Mouse (Mus musculus) cortical plate, adult 2 months (tissue): ENCODE measurements around the gene Ripor2. TPM values are rescaled to one million over a fixed set of nuclear protein-coding genes. Genes with fewer than 3 reads are reported as not detected.

ENCODE experiments used
- H3K27ac ChIP-seq: fragments of 200-500 bp; 2 replicates; pipeline ENCODE4 v1.5.1; 2012; ENCODE audit warnings: low read length, control low read depth, inconsistent platforms; ENCODE audit not compliant: insufficient read depth
- H3K4me1 ChIP-seq: fragments of 200-500 bp; 2 replicates; pipeline ENCODE4 v1.6.1; 2011; ENCODE audit warnings: low read length; ENCODE audit not compliant: control insufficient read depth, insufficient read depth
- H3K4me3 ChIP-seq: fragments of 200-500 bp; 2 replicates; pipeline ENCODE4 v1.5.1; 2011; ENCODE audit warnings: mild to moderate bottlenecking, low read length, control low read depth; ENCODE audit not compliant: insufficient read depth
- CTCF ChIP-seq: fragments of 200-500 bp; IDR thresholded peaks from 2 replicates; pipeline ENCODE4 v1.5.1; 2011; ENCODE audit warnings: mild to moderate bottlenecking, control low read depth, low read length; ENCODE audit not compliant: insufficient read depth; ENCODE audit errors: extremely low read depth
- POLR2A ChIP-seq: fragments of 200-500 bp; IDR thresholded peaks from 2 replicates; pipeline ENCODE4 v1.6.1; 2011; ENCODE audit warnings: mild to moderate bottlenecking, low read length, control low read depth; ENCODE audit not compliant: insufficient read depth; ENCODE audit errors: extremely low read depth
- polyA plus RNA-seq: library from polyadenylated mRNA; depleted of rRNA; stranded (reverse); fragments of >200 nt; gene quantifications from 2 replicates; pipeline ENCODE4 v1.2.3, GENCODE M21; 2012

Ripor2 gene
- polyA plus RNA-seq, 1 experiment: 26.6 TPM

GRCm38 (mm10) chr13:24603591-24604009 is 21.6 kb downstream of the Ripor2 start:
- Histone ChIP-seq H3K4me1 (no peaks in the 10 kb centered on the region), H3K4me3 (no peak overlapping the region), H3K27ac (no peak overlapping the region)
- TF ChIP-seq CTCF (no peak), POLR2A (no peak)

GRCm38 (mm10) chr13:24604096-24604495 is 22.1 kb downstream of the Ripor2 start:
- no peaks in the 10 kb centered on the region for H3K4me1 ChIP-seq

GRCm38 (mm10) chr13:24604761-24605591 is 23.0 kb downstream of the Ripor2 start:
- Histone ChIP-seq H3K4me1 (no peaks in the 10 kb centered on the region), H3K4me3 (no peak overlapping the region), H3K27ac (no peak overlapping the region)
- TF ChIP-seq CTCF: no peak
- no peak for TF ChIP-seq POLR2A

More at GRCm38 (mm10) chr13:24604096-24604495, 22.1 kb downstream of the Ripor2 start:
- Histone ChIP-seq H3K27ac (no peak overlapping the region), H3K4me3 (no peak overlapping the region)
- TF ChIP-seq CTCF (no peak), POLR2A (no peak)

- Histone ChIP-seq H3K27ac (no peak overlapping the region), H3K4me1 (no peaks in the 10 kb centered on the region), H3K4me3 (no peak overlapping the region)
- TF ChIP-seq POLR2A (no peak), CTCF (no peak)
Measured at GRCm38 (mm10) chr13:24605755-24606154, 23.8 kb downstream of the Ripor2 start.

GRCm38 (mm10) chr13:24607961-24608360 is 26.0 kb downstream of the Ripor2 start:
- Histone ChIP-seq H3K27ac (no peak overlapping the region), H3K4me1 (no peaks in the 10 kb centered on the region), H3K4me3 (no peak overlapping the region)
- TF ChIP-seq CTCF: no peak
- TF ChIP-seq POLR2A: no peak

GRCm38 (mm10) chr13:24608709-24609108 is 26.7 kb downstream of the Ripor2 start:
- TF ChIP-seq POLR2A: no peak
- TF ChIP-seq CTCF: no peak
- no peak overlapping the region for H3K27ac ChIP-seq
- peaks cover 2% of the 10 kb centered on the region; the same call in 1 of the 2 replicates for H3K4me1 ChIP-seq
- no peak overlapping the region for H3K4me3 ChIP-seq

GRCm38 (mm10) chr13:24610883-24611282 is 28.9 kb downstream of the Ripor2 start:
- H3K27ac ChIP-seq: no peak overlapping the region
- TF ChIP-seq CTCF (no peak), POLR2A (no peak)
- H3K4me1 ChIP-seq: peaks cover 2% of the 10 kb centered on the region; the same call in 1 of the 2 replicates
- H3K4me3 ChIP-seq: no peak overlapping the region

- H3K4me1 ChIP-seq: peaks cover 2% of the 10 kb centered on the region; the same call in 1 of the 2 replicates
- no peak overlapping the region for H3K4me3 ChIP-seq
- no peak overlapping the region for H3K27ac ChIP-seq
- no peak for TF ChIP-seq CTCF
- no peak for TF ChIP-seq POLR2A
Measured at GRCm38 (mm10) chr13:24613031-24613430, 31.0 kb downstream of the Ripor2 start.

GRCm38 (mm10) chr13:24613433-24613832 is 31.4 kb downstream of the Ripor2 start:
- Histone ChIP-seq H3K4me3 (no peak overlapping the region), H3K4me1 (peaks cover 2% of the 10 kb centered on the region; the same call in 1 of the 2 replicates), H3K27ac (no peak overlapping the region)
- TF ChIP-seq CTCF (no peak), POLR2A (no peak)

- no peak overlapping the region for H3K27ac ChIP-seq
- no peak overlapping the region for H3K4me3 ChIP-seq
- TF ChIP-seq CTCF: no peak
- no peak for TF ChIP-seq POLR2A
- peaks cover 2% of the 10 kb centered on the region; the same call in 1 of the 2 replicates for H3K4me1 ChIP-seq
Measured at GRCm38 (mm10) chr13:24613927-24614780, 32.2 kb downstream of the Ripor2 start.
